Mouse (Mus musculus): Measurements from ENCODE around the gene Aurkb. TPM values are rescaled to one million over a fixed set of nuclear protein-coding genes. Genes with fewer than 3 reads are reported as not detected.

The Aurkb gene
- polyA plus RNA-seq, 1 experiment from 2014 or later = 239 TPM

GRCm38 (mm10) chr11:69046395-69046774 is 938 bp downstream of the Aurkb start:
- Histone ChIP-seq H3K36me3 (peaks cover 43% of the 10 kb centered on the region), H3K27me3 (ENCODE audit: low read depth, poor library complexity, severe bottlenecking) (no peaks in the 10 kb centered on the region), H3K27ac (replicated peaks) (peak overlapping the region; percentile 96), H3K4me1 (peaks cover 40% of the 10 kb centered on the region), H3K4me3 (peak overlapping the region; percentile 96), H3K9me3 (replicated peaks) (no peaks in the 10 kb centered on the region)
- 28% methylated on average over 9 of the region's 9 CpGs for WGBS
- DNase-seq (ENCODE audit: low spot score) = no peak

DNA sequence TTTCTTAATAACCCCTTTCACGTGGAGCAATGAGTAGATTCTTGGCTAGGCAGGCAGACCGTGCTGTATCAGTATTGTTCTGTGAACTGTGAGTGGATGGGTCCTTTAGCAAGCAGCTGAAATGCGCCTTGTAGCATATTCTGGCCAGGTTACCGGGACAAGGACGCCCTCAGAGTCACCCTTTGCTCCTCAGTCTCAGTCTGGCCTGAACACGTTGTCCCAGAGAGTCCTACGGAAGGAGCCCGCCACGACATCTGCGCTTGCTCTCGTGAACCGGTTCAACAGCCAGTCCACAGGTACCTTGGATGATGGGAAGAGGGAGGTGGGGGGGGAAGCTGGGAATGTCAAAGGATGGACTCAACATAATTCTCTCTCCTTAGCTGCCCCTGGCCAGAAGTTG is 2.1 kb downstream of the Aurkb start:
- no peak overlapping the region; the same call in 1 of the 2 replicates for H3K27ac ChIP-seq (replicated peaks)
- WGBS = 93% methylated on average over 12 of the region's 12 CpGs

DNA sequence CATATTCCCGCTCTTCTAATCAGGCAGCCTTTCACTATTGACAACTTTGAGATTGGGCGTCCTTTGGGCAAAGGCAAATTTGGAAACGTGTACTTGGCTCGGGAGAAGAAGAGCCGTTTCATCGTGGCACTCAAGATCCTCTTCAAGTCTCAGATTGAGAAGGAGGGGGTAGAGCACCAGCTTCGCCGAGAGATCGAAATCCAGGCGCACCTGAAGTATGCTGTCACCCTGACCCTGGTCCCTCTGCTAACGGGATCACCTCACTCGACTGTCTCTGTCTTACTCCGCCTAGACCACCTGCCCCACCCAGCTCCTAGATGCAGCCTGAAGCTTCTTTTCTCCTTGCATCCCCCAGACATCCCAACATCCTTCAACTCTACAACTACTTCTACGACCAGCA is 2.7 kb downstream of the Aurkb start:
- peaks cover 40% of the 10 kb centered on the region for H3K4me1 ChIP-seq
- peaks cover 60% of the 10 kb centered on the region for H3K36me3 ChIP-seq
- DNase-seq (ENCODE audit: low spot score) = no peak
- H3K27me3 ChIP-seq (ENCODE audit: low read depth, poor library complexity, severe bottlenecking) = no peaks in the 10 kb centered on the region
- no peak overlapping the region for H3K27ac ChIP-seq (replicated peaks)
- H3K4me3 ChIP-seq = peak overlapping the region; percentile 96
- WGBS = 94% methylated on average over 14 of the region's 14 CpGs
- H3K9me3 ChIP-seq (replicated peaks) = no peaks in the 10 kb centered on the region

More for the DNA sequence above, 2.1 kb downstream of the Aurkb start:
- H3K27me3 ChIP-seq (ENCODE audit: low read depth, poor library complexity, severe bottlenecking) = no peaks in the 10 kb centered on the region
- H3K9me3 ChIP-seq (replicated peaks) = no peaks in the 10 kb centered on the region
- peak overlapping the region; percentile 96 for H3K4me3 ChIP-seq
- no peak for DNase-seq (ENCODE audit: low spot score)
- peaks cover 54% of the 10 kb centered on the region for H3K36me3 ChIP-seq
- peaks cover 40% of the 10 kb centered on the region for H3K4me1 ChIP-seq

DNA sequence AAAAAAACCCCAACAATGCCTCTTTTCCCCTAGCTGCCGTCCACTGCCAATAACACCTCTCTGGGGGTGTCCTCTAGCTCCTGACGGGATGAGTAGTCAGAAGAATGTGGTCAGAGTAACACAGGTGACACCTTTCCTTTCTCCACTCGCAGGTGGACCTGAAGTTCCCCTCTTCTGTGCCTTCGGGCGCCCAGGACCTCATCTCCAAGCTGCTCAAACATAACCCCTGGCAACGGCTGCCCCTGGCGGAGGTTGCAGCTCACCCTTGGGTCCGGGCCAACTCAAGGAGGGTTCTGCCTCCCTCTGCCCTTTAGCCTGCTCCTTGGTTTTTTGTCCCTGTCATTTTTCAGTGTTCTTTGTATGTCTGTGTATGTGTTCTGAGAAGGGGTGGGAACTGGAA is 5.3 kb downstream of the Aurkb start:
- H3K27me3 ChIP-seq (ENCODE audit: low read depth, poor library complexity, severe bottlenecking) = no peaks in the 10 kb centered on the region
- H3K27ac ChIP-seq (replicated peaks) = no peak overlapping the region
- H3K36me3 ChIP-seq = peaks cover 76% of the 10 kb centered on the region
- no peaks in the 10 kb centered on the region for H3K9me3 ChIP-seq (replicated peaks)
- WGBS = 89% methylated on average over 8 of the region's 8 CpGs
- H3K4me1 ChIP-seq = peaks cover 40% of the 10 kb centered on the region
- no peak overlapping the region for H3K4me3 ChIP-seq
- DNase-seq (ENCODE audit: low spot score) = no peak

GRCm38 (mm10) chr11:69051771-69052170 is 6.3 kb downstream of the Aurkb start:
- Histone ChIP-seq H3K4me1 (peaks cover 35% of the 10 kb centered on the region), H3K9me3 (replicated peaks) (no peaks in the 10 kb centered on the region), H3K27ac (replicated peaks) (no peak overlapping the region), H3K27me3 (ENCODE audit: low read depth, poor library complexity, severe bottlenecking) (no peaks in the 10 kb centered on the region), H3K4me3 (no peak overlapping the region), H3K36me3 (peaks cover 76% of the 10 kb centered on the region)
- WGBS = 71% methylated on average over 4 of the region's 4 CpGs
- DNase-seq (ENCODE audit: low spot score) = no peak

DNA sequence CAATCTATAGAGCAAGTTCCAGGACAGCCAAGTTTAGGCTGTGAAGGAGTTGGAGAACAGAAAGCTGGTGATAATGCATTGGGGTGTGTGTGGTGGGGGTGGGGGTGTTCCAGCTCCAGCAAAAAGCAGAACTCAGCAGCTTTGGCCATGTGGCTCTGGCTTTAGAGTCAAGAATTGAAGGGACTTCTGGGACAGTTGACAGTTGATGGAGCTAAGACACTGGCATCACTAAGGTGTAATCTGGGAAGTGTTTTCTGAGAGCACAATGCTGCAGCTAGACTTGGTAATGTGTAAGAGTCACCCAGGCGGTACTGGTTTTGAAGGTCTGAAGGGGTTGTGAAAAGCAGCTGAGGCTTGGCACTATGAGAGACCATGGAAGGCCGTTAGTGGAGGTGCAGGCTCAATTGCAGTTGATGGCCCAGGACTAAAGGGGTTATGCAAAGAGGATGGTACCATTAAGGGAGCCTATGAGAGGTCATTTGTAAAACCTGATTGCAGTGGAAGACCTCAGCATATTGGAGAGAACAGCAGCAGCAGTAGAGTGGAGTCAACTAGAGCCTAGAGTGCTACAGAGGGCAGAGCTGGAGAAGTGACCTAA is 7.5 kb downstream of the Aurkb start:
- WGBS = 99% methylated on average over 2 of the region's 2 CpGs

GRCm38 (mm10) chr11:69053848-69054247 is 8.4 kb downstream of the Aurkb start:
- no peak for DNase-seq (ENCODE audit: low spot score)
- Histone ChIP-seq H3K27ac (replicated peaks) (no peak overlapping the region), H3K36me3 (peaks cover 59% of the 10 kb centered on the region), H3K9me3 (replicated peaks) (no peaks in the 10 kb centered on the region), H3K27me3 (ENCODE audit: low read depth, poor library complexity, severe bottlenecking) (no peaks in the 10 kb centered on the region), H3K4me1 (peaks cover 24% of the 10 kb centered on the region), H3K4me3 (no peak overlapping the region)
- WGBS = 81% methylated on average over 3 of the region's 3 CpGs

More for the DNA sequence above, 7.5 kb downstream of the Aurkb start:
- Histone ChIP-seq H3K27me3 (ENCODE audit: low read depth, poor library complexity, severe bottlenecking) (no peaks in the 10 kb centered on the region), H3K27ac (replicated peaks) (no peak overlapping the region), H3K4me3 (0 out of 2 replicates have a peak overlapping the region, but pooled peaks have one; percentile 2), H3K4me1 (peaks cover 24% of the 10 kb centered on the region), H3K9me3 (replicated peaks) (no peaks in the 10 kb centered on the region), H3K36me3 (peaks cover 68% of the 10 kb centered on the region)
- DNase-seq (ENCODE audit: low spot score) = no peak

GRCm38 (mm10) chr11:69058265-69058664 is 12.8 kb downstream of the Aurkb start:
- H3K4me3 ChIP-seq = peak overlapping the region; percentile 86
- H3K27me3 ChIP-seq (ENCODE audit: low read depth, poor library complexity, severe bottlenecking) = peaks cover 7% of the 10 kb centered on the region
- H3K4me1 ChIP-seq = peaks cover 34% of the 10 kb centered on the region
- H3K27ac ChIP-seq (replicated peaks) = peak overlapping the region; percentile 93
- H3K36me3 ChIP-seq = peaks cover 16% of the 10 kb centered on the region
- DNase-seq (ENCODE audit: low spot score) = no peak
- 62% methylated on average over 2 of the region's 2 CpGs for WGBS
- no peaks in the 10 kb centered on the region for H3K9me3 ChIP-seq (replicated peaks)

- H3K4me1 ChIP-seq = peaks cover 36% of the 10 kb centered on the region
- DNase-seq (ENCODE audit: low spot score) = no peak
- H3K9me3 ChIP-seq (replicated peaks) = no peaks in the 10 kb centered on the region
- H3K4me3 ChIP-seq = peak overlapping the region; percentile 86
- 1% methylated on average over 19 of the region's 19 CpGs for WGBS
- peaks cover 7% of the 10 kb centered on the region for H3K27me3 ChIP-seq (ENCODE audit: low read depth, poor library complexity, severe bottlenecking)
- peaks cover 10% of the 10 kb centered on the region for H3K36me3 ChIP-seq
- H3K27ac ChIP-seq (replicated peaks) = peak overlapping the region; percentile 93
Measured at GRCm38 (mm10) chr11:69058729-69059356, 13.4 kb downstream of the Aurkb start.

GRCm38 (mm10) chr11:69059357-69059974 is 14.0 kb downstream of the Aurkb start, which contains the start of gene Borcs6:
TSS of gene Borcs6 (plus strand) at chr11:69059717.
- WGBS = under 1% methylated on average over 64 of the region's 64 CpGs
- peaks cover 4% of the 10 kb centered on the region for H3K36me3 ChIP-seq
- peak within 1 kb of the TSS; percentile 86 for H3K4me3 ChIP-seq
- peak; percentile 96 for DNase-seq (ENCODE audit: low spot score)
- H3K27me3 ChIP-seq (ENCODE audit: low read depth, poor library complexity, severe bottlenecking) = peaks cover 7% of the 10 kb centered on the region
- H3K27ac ChIP-seq (replicated peaks) = peak within 1 kb of the TSS; percentile 93
- peaks cover 42% of the 10 kb centered on the region for H3K4me1 ChIP-seq
- H3K9me3 ChIP-seq (replicated peaks) = no peaks in the 10 kb centered on the region

- Histone ChIP-seq H3K4me3 (peak overlapping the region; percentile 86), H3K9me3 (replicated peaks) (no peaks in the 10 kb centered on the region), H3K27ac (replicated peaks) (peak overlapping the region; percentile 93), H3K36me3 (no peaks in the 10 kb centered on the region), H3K4me1 (peaks cover 47% of the 10 kb centered on the region), H3K27me3 (ENCODE audit: low read depth, poor library complexity, severe bottlenecking) (peaks cover 7% of the 10 kb centered on the region)
- no peak for DNase-seq (ENCODE audit: low spot score)
- 0% methylated on average over 49 of the region's 49 CpGs for WGBS
Measured at GRCm38 (mm10) chr11:69059975-69060411, 14.5 kb downstream of the Aurkb start.

GRCm38 (mm10) chr11:69060448-69061254 is 15.2 kb downstream of the Aurkb start:
- WGBS = under 1% methylated on average over 40 of the region's 40 CpGs
- peaks cover 47% of the 10 kb centered on the region for H3K4me1 ChIP-seq
- H3K27me3 ChIP-seq (ENCODE audit: low read depth, poor library complexity, severe bottlenecking) = peaks cover 10% of the 10 kb centered on the region
- peak overlapping the region; percentile 86 for H3K4me3 ChIP-seq
- H3K9me3 ChIP-seq (replicated peaks) = no peaks in the 10 kb centered on the region
- H3K36me3 ChIP-seq = no peaks in the 10 kb centered on the region
- peak; percentile 56 for DNase-seq (ENCODE audit: low spot score)
- peak overlapping the region; percentile 93 for H3K27ac ChIP-seq (replicated peaks)
